ENCODE assay signal across 11 mouse cellular contexts in the genomic region with DNA sequence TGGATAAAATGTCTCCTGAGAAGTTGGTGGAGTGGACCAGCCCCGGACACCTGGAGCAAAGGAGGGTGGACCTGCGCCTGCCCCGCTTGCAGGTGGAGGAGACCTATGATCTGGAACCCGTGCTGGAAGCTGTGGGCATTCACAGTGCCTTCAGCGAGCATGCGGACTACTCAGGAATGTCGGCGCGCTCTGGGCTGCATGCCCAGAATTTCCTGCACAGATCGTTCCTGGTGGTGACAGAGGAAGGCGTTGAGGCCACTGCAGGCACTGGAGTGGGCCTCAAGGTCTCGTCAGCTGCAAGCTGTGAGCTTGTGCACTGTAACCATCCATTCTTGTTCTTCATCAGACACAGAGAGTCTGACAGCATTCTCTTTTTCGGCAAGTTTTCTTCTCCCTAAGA. TPM values are rescaled to one million over a fixed set of nuclear protein-coding genes. Genes with fewer than 3 reads are reported as not detected.
DNase-seq lines count a peak whose midpoint lies in the region; ATAC-seq and TF ChIP-seq lines count a peak whose summit lies in the region.
"Had no signal": no experiment of that assay in that cellular context is flagged by ENCODE, and none has a peak within 500 bp of the region (broad histone marks: within the 10 kb centered on the region; RNA-seq: fewer than 3 reads in every experiment).

No protein-coding gene starts in this region.

- no peak overlapping the region; the same call in 1 of the 2 replicates for H3K27ac ChIP-seq in lung, embryonic 15.5 days
- no peak overlapping the region for H3K27ac ChIP-seq in gastrocnemius, adult 2 months
- no peak overlapping the region for H3K27ac ChIP-seq in kidney, adult 2 months (ENCODE audit: insufficient read depth, low read depth, low read length)
- H3K27ac ChIP-seq: liver, embryonic 13.5 days had no signal

- no peak overlapping the region for H3K4me2 ChIP-seq in lung, embryonic 15.5 days
- H3K4me2 ChIP-seq: liver, embryonic 13.5 days had no signal

- H3K27me3 ChIP-seq in lung, embryonic 15.5 days = no peaks in the 10 kb centered on the region
- no peaks in the 10 kb centered on the region; the same call in 1 of the 2 replicates for H3K27me3 ChIP-seq in kidney, adult 2 months (replicated peaks; ENCODE audit: control insufficient read depth, insufficient read depth, low read length)
- H3K27me3 ChIP-seq: liver, embryonic 13.5 days had no signal

- intact Hi-C loops in heart, postnatal 10 days (cut with DNase I) = no loop called here
- intact Hi-C loops in gastrocnemius, adult 2 months (cut with DNase I) = no loop called here

- no peak for TF ChIP-seq CTCF in gastrocnemius, adult 2 months (IDR thresholded peaks at IDR 0.05)
- TF ChIP-seq CTCF in kidney, adult 2 months (conservative IDR thresholded peaks at IDR 0.05; ENCODE audit: insufficient read depth, insufficient read length, low read depth, low read length) = no peak

- peak; percentile 4 to 5 for DNase-seq in cerebellum, postnatal 36 days
- DNase-seq in cerebellum, adult 8-10 months = no peak
- DNase-seq in lung, postnatal 36 days = no peak
- peak; percentile 49 for DNase-seq in adrenal gland, postnatal 14 days
- DNase-seq in heart, postnatal 10 days = peak; percentile 56 to 59
- no peak for DNase-seq in gastrocnemius, adult 2 months
- no peak for DNase-seq in kidney, adult 2 months
- DNase-seq: liver, embryonic 13.5 days had no signal

- H3K9me3 ChIP-seq in lung, embryonic 15.5 days = no peaks in the 10 kb centered on the region
- H3K9me3 ChIP-seq: liver, embryonic 13.5 days had no signal

- H3K4me3 ChIP-seq in lung, embryonic 15.5 days = no peak overlapping the region
- H3K4me3 ChIP-seq in gastrocnemius, adult 2 months = no peak overlapping the region
- H3K4me3 ChIP-seq in kidney, adult 2 months (ENCODE audit: insufficient read depth, low read depth, low read length) = no peak overlapping the region
- H3K4me3 ChIP-seq: liver, embryonic 13.5 days had no signal

- TF ChIP-seq POLR2A in kidney, adult 2 months (IDR thresholded peaks at IDR 0.05; ENCODE audit: low read depth, low read length) = no peak

- no peaks in the 10 kb centered on the region for H3K36me3 ChIP-seq in lung, embryonic 15.5 days
- no peaks in the 10 kb centered on the region for H3K36me3 ChIP-seq in kidney, adult 2 months (ENCODE audit: control insufficient read depth, insufficient read depth, low read length)
- H3K36me3 ChIP-seq: liver, embryonic 13.5 days had no signal

- ATAC-seq in lung, embryonic 15.5 days (ENCODE audit: borderline replicate concordance, extremely low read depth, low FRiP score, low TSS enrichment) = peak; percentile 90

- 30% methylated on average over 13 of the region's 13 CpGs for WGBS in lung, embryonic 15.5 days
- 63% methylated on average over 13 of the region's 13 CpGs for WGBS in kidney, adult 2 months

- no peak overlapping the region for H3K9ac ChIP-seq in lung, embryonic 15.5 days
- H3K9ac ChIP-seq: liver, embryonic 13.5 days had no signal

- 0 out of 2 replicates have a peak, but pooled peaks cover 3% of the 10 kb centered on the region for H3K4me1 ChIP-seq in lung, embryonic 15.5 days
- H3K4me1 ChIP-seq in kidney, adult 2 months (ENCODE audit: control insufficient read depth, insufficient read depth, low read length) = no peaks in the 10 kb centered on the region
- H3K4me1 ChIP-seq: liver, embryonic 13.5 days had no signal

RNA-seq across cellular contexts. Expression of a gene that starts 19.6 kb away (rescaled TPM):
- polyA plus RNA-seq in lung, embryonic 15.5 days (2015; fragmentation: Nextera tagmentation; extraction: Ambion mirVana) = not detected in 2 replicates
- total RNA-seq in adrenal gland, postnatal 14 days (2021) = not detected in 2 replicates
- total RNA-seq in heart, postnatal 10 days (2021) = not detected
- total RNA-seq in gastrocnemius, adult 2 months (2021) = not detected
- not detected in 2 replicates for polyA plus RNA-seq in kidney, adult 2 months (2012; rRNA removed)
- total RNA-seq: gastrocnemius, postnatal 4 days had no signal
- polyA plus RNA-seq: large intestine, adult 2 months; liver, embryonic 13.5 days had no signal

RNA-seq across cellular contexts. Expression of a gene that starts 51.7 kb away (rescaled TPM):
- polyA plus RNA-seq in lung, embryonic 15.5 days (2015; fragmentation: Nextera tagmentation; extraction: Ambion mirVana) = 0.21 TPM in 1 of 2 replicates, not detected in the other
- total RNA-seq in adrenal gland, postnatal 14 days (2021) = not detected in 2 replicates
- not detected for total RNA-seq in heart, postnatal 10 days (2021)
- total RNA-seq in gastrocnemius, adult 2 months (2021) = not detected
- polyA plus RNA-seq in kidney, adult 2 months (2012; rRNA removed) = not detected in 2 replicates
- total RNA-seq: gastrocnemius, postnatal 4 days had no signal
- polyA plus RNA-seq: large intestine, adult 2 months; liver, embryonic 13.5 days had no signal

Comparison
In these comparisons a context has a peak if more than half of its experiments do, and no peak if none do; other contexts are left out.
1. DNase-seq: peak in cerebellum, postnatal 36 days (2 of 2), adrenal gland, postnatal 14 days (single experiment) and heart, postnatal 10 days (2 of 2); none in cerebellum, adult 8-10 months (single experiment), lung, postnatal 36 days (single experiment), gastrocnemius, adult 2 months (single experiment) and kidney, adult 2 months (single experiment).